Mouse (Mus musculus) CH12.LX (cell line): ENCODE data around the gene Lyst. TPM values are rescaled to one million over a fixed set of nuclear protein-coding genes. Genes with fewer than 3 reads are reported as not detected.

Experiments
- DNase-seq: peaks from one replicate; pipeline ENCODE4 v3.0.0-alpha.2; 2013; ENCODE audit errors: extremely low read depth
- H3K27ac ChIP-seq: 2 replicates; pipeline ENCODE4 v1.5.1; 2012; ENCODE audit warnings: low read depth, mild to moderate bottlenecking, control low read depth, moderate library complexity; ENCODE audit not compliant: insufficient read depth
- H3K27me3 ChIP-seq: replicated peaks from 2 replicates; pipeline ENCODE3; 2012; ENCODE audit warnings: inconsistent platforms
- H3K36me3 ChIP-seq, 2 experiments: replicated peaks in 1 of 2; 2 replicates each; pipeline versions ENCODE3 to v1.6.1; 2012; ENCODE audit warnings: inconsistent platforms in 1 of 2, low read length in 1 of 2, mild to moderate bottlenecking in 1 of 2, mixed read lengths in 1 of 2, moderate library complexity in 1 of 2; ENCODE audit not compliant: control insufficient read depth in 1 of 2, insufficient read depth in 1 of 2
- H3K4me1 ChIP-seq, 2 experiments: 2 replicates each; pipeline ENCODE4 v1.6.1; 2012; ENCODE audit warnings: inconsistent platforms in 1 of 2, moderate library complexity in 1 of 2; ENCODE audit not compliant: insufficient read depth in 2 of 2, control insufficient read depth in 1 of 2
- H3K4me2 ChIP-seq: 2 replicates; pipeline ENCODE4 v1.6.1; 2012; ENCODE audit warnings: low read depth, mild to moderate bottlenecking, control low read depth; ENCODE audit not compliant: poor library complexity, insufficient read depth, severe bottlenecking
- H3K4me3 ChIP-seq, 3 experiments: fragments of 150-350 bp in 1 of 3; sonication (generic) in 1 of 3; replicated peaks in 1 of 3; 2 replicates each; pipeline versions ENCODE3 to v1.5.1; 2011 to 2012; ENCODE audit warnings: low read depth in 2 of 3, low read length in 2 of 3, mild to moderate bottlenecking in 2 of 3, moderate library complexity in 2 of 3, control low read depth in 1 of 3, improper control_type of control experiment in 1 of 3, inconsistent platforms in 1 of 3, mixed read lengths in 1 of 3; ENCODE audit not compliant: poor library complexity in 1 of 3
- H3K79me2 ChIP-seq: replicated peaks from 2 replicates; pipeline ENCODE4 v1.6.1; 2012; ENCODE audit warnings: mild to moderate bottlenecking, moderate library complexity; ENCODE audit not compliant: control insufficient read depth, poor library complexity, insufficient read depth, severe bottlenecking; ENCODE audit errors: extremely low read depth
- H3K9ac ChIP-seq: 2 replicates; pipeline ENCODE4 v1.6.1; 2012; ENCODE audit warnings: low read depth, mild to moderate bottlenecking, control low read depth, moderate library complexity; ENCODE audit not compliant: insufficient read depth
- H3K9me3 ChIP-seq: replicated peaks from 2 replicates; pipeline ENCODE3; 2012; ENCODE audit warnings: low read length, inconsistent platforms, mixed read lengths
- BHLHE40 ChIP-seq: IDR thresholded peaks from 2 replicates; pipeline ENCODE4 v1.6.1; 2011; ENCODE audit warnings: mild to moderate bottlenecking, low read depth, low read length, improper control_type of control experiment
- CTCF ChIP-seq, 2 experiments: IDR thresholded peaks in 1 of 2; conservative IDR thresholded peaks in 1 of 2; 2 replicates each; pipeline ENCODE4 v1.5.1; 2011 to 2012; ENCODE audit warnings: low read depth in 2 of 2, low read length in 2 of 2, improper control_type of control experiment in 1 of 2, inconsistent platforms in 1 of 2, mild to moderate bottlenecking in 1 of 2, moderate library complexity in 1 of 2
- E2F4 ChIP-seq: IDR thresholded peaks from 2 replicates; pipeline ENCODE4 v1.6.1; 2011; ENCODE audit warnings: low read depth, low read length, improper control_type of control experiment; ENCODE audit not compliant: insufficient replicate concordance
- ELF1 ChIP-seq: IDR thresholded peaks from 2 replicates; pipeline ENCODE4 v1.6.1; 2014; ENCODE audit warnings: low read depth, mild to moderate bottlenecking, inconsistent platforms, low read length, improper control_type of control experiment
- EP300 ChIP-seq: IDR thresholded peaks from 2 replicates; pipeline ENCODE4 v1.6.1; 2011; ENCODE audit warnings: low read length, improper control_type of control experiment
- GABPA ChIP-seq: IDR thresholded peaks from 2 replicates; pipeline ENCODE4 v1.6.1; 2012; ENCODE audit warnings: low read depth, low read length, improper control_type of control experiment, inconsistent platforms; ENCODE audit not compliant: insufficient replicate concordance
- IRF4 ChIP-seq: IDR thresholded peaks from 2 replicates; pipeline ENCODE4 v1.6.1; 2014; ENCODE audit warnings: low read depth, mild to moderate bottlenecking, inconsistent platforms, low read length, improper control_type of control experiment
- JUN ChIP-seq: IDR thresholded peaks from 2 replicates; pipeline ENCODE4 v1.6.1; 2011; ENCODE audit warnings: low read depth, mild to moderate bottlenecking, low read length, improper control_type of control experiment, moderate library complexity; ENCODE audit not compliant: insufficient read depth
- KAT2A ChIP-seq: IDR thresholded peaks from 2 replicates; pipeline ENCODE4 v1.6.1; 2012; ENCODE audit warnings: low read length, improper control_type of control experiment, inconsistent platforms; ENCODE audit not compliant: insufficient replicate concordance
- MAX ChIP-seq: IDR thresholded peaks from 2 replicates; pipeline ENCODE4 v1.6.1; 2011; ENCODE audit warnings: low read length, improper control_type of control experiment
- MAZ ChIP-seq: IDR thresholded peaks from 2 replicates; pipeline ENCODE4 v1.6.1; 2012; ENCODE audit warnings: low read depth, mild to moderate bottlenecking, inconsistent platforms, low read length, improper control_type of control experiment, moderate library complexity
- MEF2A ChIP-seq: IDR thresholded peaks from 2 replicates; pipeline ENCODE4 v1.6.1; 2014; ENCODE audit warnings: low read depth, mild to moderate bottlenecking, inconsistent platforms, low read length, improper control_type of control experiment, borderline replicate concordance
- MYC ChIP-seq: IDR thresholded peaks from 2 replicates; pipeline ENCODE4 v1.6.1; 2011; ENCODE audit warnings: low read depth, mild to moderate bottlenecking, improper control_type of control experiment, low read length
- PAX5 ChIP-seq: IDR thresholded peaks from 2 replicates; pipeline ENCODE4 v1.6.1; 2012; ENCODE audit warnings: low read length, inconsistent platforms, mixed read lengths
- POLR2A ChIP-seq: IDR thresholded peaks from 2 replicates; pipeline ENCODE4 v1.6.1; 2011; ENCODE audit warnings: low read depth, mild to moderate bottlenecking, improper control_type of control experiment, low read length
- RAD21 ChIP-seq: IDR thresholded peaks from 2 replicates; pipeline ENCODE4 v1.6.1; 2011; ENCODE audit warnings: low read depth, mild to moderate bottlenecking, low read length, improper control_type of control experiment, moderate library complexity
- SMC3 ChIP-seq: IDR thresholded peaks from 2 replicates; pipeline ENCODE4 v1.6.1; 2011; ENCODE audit warnings: low read depth, low read length, improper control_type of control experiment
- TBP ChIP-seq: conservative IDR thresholded peaks from 2 replicates; pipeline ENCODE4 v1.6.1; 2011; ENCODE audit warnings: low read depth, low read length, improper control_type of control experiment
- USF1 ChIP-seq: IDR thresholded peaks from 2 replicates; pipeline ENCODE4 v1.6.1; 2014; ENCODE audit warnings: low read depth, mild to moderate bottlenecking, inconsistent platforms, low read length, improper control_type of control experiment
- ZC3H11A ChIP-seq: IDR thresholded peaks from 2 replicates; pipeline ENCODE4 v1.6.1; 2012; ENCODE audit warnings: low read depth, mild to moderate bottlenecking, inconsistent platforms, low read length, improper control_type of control experiment
- ZNF384 ChIP-seq: IDR thresholded peaks from 2 replicates; pipeline ENCODE4 v1.6.1; 2012; ENCODE audit warnings: low read depth, low read length, improper control_type of control experiment, inconsistent platforms
- dilution Hi-C: fragments of 300-500 bp; cut with MboI; formaldehyde crosslinking; loops from 2 replicates; pipeline ENCODE4 v1.14.3; 2020; ENCODE audit warnings: low sequenced_read_pairs; ENCODE audit not compliant: extremely low pct_unique_long_range_greater_than_20kb, extremely low pct_ligation_motif_present
- in situ Hi-C: fragments of 300-500 bp; cut with MboI; formaldehyde crosslinking; loops from 3 replicates; pipeline ENCODE4 v1.14.3; 2019; ENCODE audit warnings: low sequenced_read_pairs, low pct_ligation_motif_present, low pct_unique_long_range_greater_than_20kb, mixed read lengths
- polyA plus RNA-seq: library from polyadenylated mRNA; unstranded; fragments of >175 nt; gene quantifications from 2 replicates; pipeline ENCODE4 v1.2.1, GENCODE M21; 2012; ENCODE audit warnings: low read depth; ENCODE audit not compliant: insufficient read length
- total RNA-seq, 2 experiments: library from RNA; depleted of rRNA; stranded (reverse); fragments of 300-350 nt in 1 of 2; fragments of >200 nt in 1 of 2; gene quantifications; 2 replicates each; pipeline ENCODE4 v1.2.3; 2012 to 2014

Lyst gene
- total and polyA plus RNA-seq, 3 experiments: 33.1 to 61.1 (median 34.8) TPM

- in situ Hi-C loops: no loop called here
- no peak overlapping the region for H3K4me2 ChIP-seq
- 0 out of 2 replicates have a peak, but pooled peaks cover 2% of the 10 kb centered on the region for H3K79me2 ChIP-seq
- no peaks in the 10 kb centered on the region for H3K9me3 ChIP-seq
- no peaks in the 10 kb centered on the region for H3K27me3 ChIP-seq
- H3K27ac ChIP-seq: no peak overlapping the region
- H3K4me1 ChIP-seq: 0 out of 4 replicates have a peak, but pooled peaks cover 0 to 3% of the 10 kb centered on the region in 2 experiments
- no peak overlapping the region for H3K9ac ChIP-seq
- dilution Hi-C loops: no loop called here
- H3K36me3 ChIP-seq: peaks cover 52 to 89% of the 10 kb centered on the region in 2 experiments
- DNase-seq: no peak
- TF ChIP-seq TBP: no peak
- no peak for TF ChIP-seq SMC3
- no peak for TF ChIP-seq MAZ
- no peak for TF ChIP-seq POLR2A
- TF ChIP-seq GABPA: no peak
- no peak for TF ChIP-seq PAX5
- TF ChIP-seq USF1: no peak
- TF ChIP-seq EP300: no peak
- TF ChIP-seq ZNF384: no peak
- TF ChIP-seq E2F4: no peak
- no peak overlapping the region for H3K4me3 ChIP-seq
These were observed 80.5 kb downstream of the Lyst start for GRCm38 (mm10) chr13:13670669-13671068.

- in situ Hi-C loops: no loop called here
- no peak overlapping the region for H3K4me2 ChIP-seq
- TF ChIP-seq MEF2A (no peak), MYC (no peak), JUN (no peak), SMC3 (no peak), EP300 (no peak), GABPA (no peak), PAX5 (no peak), E2F4 (no peak), MAX (no peak), ZNF384 (no peak), CTCF (conservative IDR thresholded peaks at IDR 0.05 in 1 of 2, IDR thresholded peaks at IDR 0.05 in 1 of 2; ENCODE audit: low read depth in 2 of 2, low read length in 2 of 2) (no peak), RAD21 (no peak), ELF1 (no peak), KAT2A (no peak), IRF4 (no peak), ZC3H11A (no peak), BHLHE40 (no peak)
- TF ChIP-seq, all 38 proteins: peak for 0
- DNase-seq: no peak
- Histone ChIP-seq H3K9ac (no peak overlapping the region), H3K27me3 (no peaks in the 10 kb centered on the region), H3K36me3 (peaks cover 48 to 90% of the 10 kb centered on the region in 2 experiments), H3K4me1 (no peaks in the 10 kb centered on the region), H3K4me3 (no peak overlapping the region), H3K9me3 (no peaks in the 10 kb centered on the region), H3K27ac (no peak overlapping the region), H3K79me2 (0 out of 2 replicates have a peak, but pooled peaks cover 2% of the 10 kb centered on the region)
- dilution Hi-C loops: no loop called here
These were observed 81.6 kb downstream of the Lyst start for GRCm38 (mm10) chr13:13671585-13672328.
